Mouse (Mus musculus) C3H10T1/2 (cell line): ENCODE measurements around the gene Cpne8. TPM values are rescaled to one million over a fixed set of nuclear protein-coding genes. Genes with fewer than 3 reads are reported as not detected.

Experiments
- polyA plus RNA-seq, 2 experiments: library from polyadenylated mRNA; unstranded; fragments of >200 nt; fragmentation: generic; extraction: Trizol; gene quantifications; one replicate each; pipeline ENCODE4 v1.2.1; 2012; ENCODE audit warnings: missing spikeins in 2 of 2

The Cpne8 gene
- 10 to 100 TPM; 12.4 to 41.0 TPM for polyA plus RNA-seq

GRCm38 (mm10) chr15:90678985-90679759 lies at the start of gene Cpne8:
Cpne8 (minus strand) TSS chr15:90679432.

